Mouse (Mus musculus): ENCODE data around the gene Arhgef2.

The Arhgef2 gene

GRCm38 (mm10) chr3:88640676-88641075, 34.9 kb downstream of the Arhgef2 start:
- DNase-seq (ENCODE audit: low spot score), result no peak

- no peak for DNase-seq (ENCODE audit: low spot score)
These were observed 37.3 kb downstream of the Arhgef2 start for GRCm38 (mm10) chr3:88643078-88643477.

- DNase-seq (ENCODE audit: low spot score), result no peak
These were observed 40.2 kb downstream of the Arhgef2 start for GRCm38 (mm10) chr3:88645937-88646336.

GRCm38 (mm10) chr3:88646426-88646995, 40.7 kb downstream of the Arhgef2 start:
- DNase-seq (ENCODE audit: low spot score), result no peak

- no peak for DNase-seq (ENCODE audit: low spot score)
These were observed 41.3 kb downstream of the Arhgef2 start for GRCm38 (mm10) chr3:88647076-88647475.

GRCm38 (mm10) chr3:88647779-88648413, 42.1 kb downstream of the Arhgef2 start:
- DNase-seq (ENCODE audit: low spot score), result no peak

GRCm38 (mm10) chr3:88648452-88649168, 42.8 kb downstream of the Arhgef2 start:
- DNase-seq (ENCODE audit: low spot score), result no peak

- no peak for DNase-seq (ENCODE audit: low spot score)
These were observed 43.4 kb downstream of the Arhgef2 start for GRCm38 (mm10) chr3:88649186-88649585.

GRCm38 (mm10) chr3:88649967-88650366, 44.2 kb downstream of the Arhgef2 start:
- DNase-seq (ENCODE audit: low spot score), result no peak

GRCm38 (mm10) chr3:88650713-88651504, 45.1 kb downstream of the Arhgef2 start:
- no peak for DNase-seq (ENCODE audit: low spot score)

GRCm38 (mm10) chr3:88651669-88652618, 46.2 kb downstream of the Arhgef2 start:
- DNase-seq (ENCODE audit: low spot score), result no peak

GRCm38 (mm10) chr3:88652846-88653515, 47.2 kb downstream of the Arhgef2 start, which contains the start of gene Rxfp4:
TSS of gene Rxfp4 (minus strand) at chr3:88653142.
- DNase-seq (ENCODE audit: low spot score), result no peak

GRCm38 (mm10) chr3:88653516-88654370, 48.0 kb downstream of the Arhgef2 start:
- no peak for DNase-seq (ENCODE audit: low spot score)

GRCm38 (mm10) chr3:88654621-88655020, 48.9 kb downstream of the Arhgef2 start:
- DNase-seq (ENCODE audit: low spot score), result no peak

- no peak for DNase-seq (ENCODE audit: low spot score)
These were observed 49.9 kb downstream of the Arhgef2 start for GRCm38 (mm10) chr3:88655619-88656018.

GRCm38 (mm10) chr3:88658441-88659127, 52.8 kb downstream of the Arhgef2 start:
- no peak for DNase-seq (ENCODE audit: low spot score)

GRCm38 (mm10) chr3:88659798-88660197, 54.0 kb downstream of the Arhgef2 start:
- no peak for DNase-seq (ENCODE audit: low spot score)

GRCm38 (mm10) chr3:88664095-88664494, 58.3 kb downstream of the Arhgef2 start:
- no peak for DNase-seq (ENCODE audit: low spot score)

- DNase-seq (ENCODE audit: low spot score), result peak; percentile 39
These were observed 71.6 kb downstream of the Arhgef2 start for GRCm38 (mm10) chr3:88677399-88677798.
